Mouse (Mus musculus) spleen, postnatal 10 days (tissue): Measurements from ENCODE around the gene Lingo1.

Source experiments
- DNase-seq, 2 experiments: peaks; one replicate each; pipeline ENCODE4 v3.0.0; 2021 to 2022; ENCODE audit warnings: low spot score in 2 of 2

Gene Lingo1

DNA sequence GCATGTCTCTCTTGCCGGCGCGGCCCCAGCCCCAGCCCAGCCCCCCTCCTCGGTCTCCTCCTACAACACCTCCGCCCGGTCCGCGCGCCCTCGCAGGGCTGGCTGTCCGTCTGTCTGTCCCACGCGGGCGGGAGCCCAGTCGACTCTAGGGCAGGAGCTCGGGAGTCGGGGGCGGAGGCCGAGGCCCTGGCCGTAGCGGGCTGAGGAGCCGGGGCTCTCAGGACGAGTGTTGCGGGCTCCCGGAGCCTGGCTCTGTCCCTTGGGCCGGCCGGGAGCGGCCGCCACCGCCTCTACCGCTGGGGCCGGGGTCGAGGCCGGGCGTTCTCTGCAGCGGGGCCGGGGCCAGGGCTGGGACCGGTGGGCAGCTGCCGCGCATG lies 161.2 kb downstream of the Lingo1 start:
- DNase-seq: no peak

DNA sequence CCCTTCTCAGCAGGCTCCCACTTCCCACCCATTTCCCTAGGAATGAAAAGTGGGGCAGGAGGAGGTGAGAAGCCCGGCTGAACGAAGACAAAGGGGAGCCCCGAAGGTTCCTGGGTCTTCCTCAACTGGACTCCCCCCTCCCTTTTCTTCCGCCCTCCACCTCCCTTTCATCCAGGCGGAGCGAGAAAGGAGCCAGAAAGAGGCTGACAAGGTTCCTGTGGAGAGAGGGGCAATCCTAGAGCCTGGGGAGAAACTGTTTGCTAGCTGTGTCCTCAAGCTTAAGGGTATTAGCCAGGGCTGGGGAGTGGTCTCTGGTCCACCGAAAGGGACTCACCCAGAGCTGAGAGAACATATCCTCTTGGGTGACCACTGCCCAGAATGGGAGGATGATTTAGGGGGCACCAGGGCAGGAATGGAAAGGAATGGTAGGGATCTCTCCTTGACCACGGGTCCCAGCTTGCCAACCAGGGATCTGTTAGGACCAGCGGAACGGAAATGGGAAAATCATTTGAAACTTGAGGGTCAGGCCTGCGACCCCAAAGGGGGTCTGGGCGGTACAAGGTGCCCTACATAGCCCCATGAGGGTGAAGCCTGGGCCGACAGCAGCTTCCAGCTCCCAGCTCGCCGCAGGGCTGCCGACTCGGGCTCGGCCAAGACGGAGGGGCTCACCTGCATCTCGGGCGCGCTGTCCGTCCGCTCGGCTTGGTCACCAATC lies 161.7 kb downstream of the Lingo1 start:
- no peak for DNase-seq

DNA sequence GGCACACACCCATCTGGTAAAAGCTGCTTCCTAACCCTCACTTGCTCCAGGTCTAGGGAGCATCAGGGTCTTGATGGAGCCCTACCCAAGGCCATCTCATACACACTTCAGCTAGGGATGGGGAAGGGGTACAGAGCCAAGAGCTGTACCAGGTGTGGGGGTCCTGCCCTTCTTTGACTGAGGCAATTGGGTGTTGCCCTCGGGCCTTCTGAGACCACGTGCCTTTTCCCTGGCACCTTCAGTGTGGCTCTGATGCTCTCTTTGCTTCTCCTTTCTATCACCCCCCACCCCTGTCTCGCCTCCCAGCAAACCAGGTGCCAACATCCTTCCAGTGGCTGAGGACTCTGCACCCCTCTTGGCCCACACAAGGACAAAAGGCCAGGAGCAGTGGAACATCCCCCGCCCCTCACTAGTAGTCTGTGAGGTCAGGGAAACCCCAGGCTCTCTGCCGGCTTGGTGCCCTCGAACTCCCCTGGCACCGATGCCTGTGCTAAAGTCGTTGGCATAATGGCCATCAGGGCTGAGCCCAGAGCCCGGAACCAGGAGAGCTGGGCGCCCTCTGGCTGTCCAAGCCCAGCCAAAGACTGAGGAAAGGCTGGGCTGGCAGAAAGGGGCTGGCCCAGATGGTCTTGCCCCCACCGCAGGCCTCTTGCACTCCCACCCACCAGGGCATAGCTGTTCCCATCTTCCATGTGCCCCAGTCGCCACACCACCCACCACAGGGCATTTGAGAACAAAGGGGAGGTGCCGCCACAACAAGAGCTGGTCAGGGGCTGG lies 162.6 kb downstream of the Lingo1 start:
- no peak for DNase-seq

DNA sequence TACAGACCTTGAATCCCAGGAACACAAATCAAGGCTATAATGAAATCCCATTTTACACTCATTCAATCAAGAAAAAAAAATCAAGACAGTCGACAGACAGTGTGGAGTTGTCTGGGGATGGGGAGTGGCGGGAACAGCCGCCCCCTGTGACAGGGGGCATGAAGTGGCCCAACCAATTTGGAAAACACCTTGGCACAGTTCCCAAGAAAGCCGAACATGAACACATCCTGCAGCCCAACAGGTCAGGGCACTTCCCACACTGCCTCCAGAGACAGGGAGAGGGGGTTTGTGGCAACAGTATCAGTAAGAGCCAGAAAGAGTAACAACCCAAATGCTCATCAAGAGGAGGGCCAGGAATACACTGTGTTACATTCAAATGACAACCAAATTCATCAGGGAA lies 165.3 kb downstream of the Lingo1 start:
- no peak for DNase-seq

- DNase-seq: no peak
Measured at GRCm38 (mm10) chr9:56629674-56630397, 166.4 kb downstream of the Lingo1 start.

DNA sequence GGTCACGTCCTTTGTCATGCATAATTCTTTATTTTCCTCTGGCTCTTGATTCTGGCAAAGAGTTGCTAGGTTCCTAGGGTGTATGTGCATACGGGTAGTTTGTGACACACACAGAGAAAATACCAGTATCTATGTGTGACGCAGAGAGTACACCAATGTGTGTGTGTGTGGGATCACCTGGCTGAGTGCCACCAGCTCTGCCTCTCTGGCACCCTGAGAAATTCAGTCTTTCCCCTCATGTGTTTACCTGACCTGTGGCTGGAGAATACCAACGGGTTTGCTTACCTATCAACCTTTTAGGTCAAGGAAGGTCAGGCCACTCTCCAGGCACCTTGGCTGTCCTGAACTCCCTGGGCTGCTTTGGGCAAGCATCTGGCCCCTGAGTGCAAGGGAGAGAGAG lies 169.0 kb downstream of the Lingo1 start:
- DNase-seq: no peak

DNA sequence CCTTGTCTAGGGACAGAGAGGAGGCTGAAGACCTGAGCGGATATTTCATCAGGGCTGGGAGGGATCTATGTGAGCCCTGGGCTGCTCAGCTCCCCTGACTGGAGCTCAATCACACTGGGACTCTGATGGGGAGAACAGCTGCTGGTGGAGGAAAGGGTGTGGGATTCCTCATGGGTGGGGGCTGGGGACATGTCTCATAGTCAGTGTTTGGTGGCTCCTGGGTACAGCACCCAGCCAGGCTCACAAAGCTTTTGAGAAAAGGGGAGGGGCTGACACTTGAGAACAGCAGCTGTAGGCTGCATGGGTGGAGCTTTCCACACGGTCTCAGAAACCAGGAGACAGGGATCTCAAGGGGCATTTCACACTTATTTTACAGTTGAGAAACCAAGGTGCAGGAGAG lies 171.3 kb downstream of the Lingo1 start:
- DNase-seq: no peak

- no peak for DNase-seq
Measured at GRCm38 (mm10) chr9:56623361-56623760, 172.9 kb downstream of the Lingo1 start.

- DNase-seq: no peak
Measured at GRCm38 (mm10) chr9:56622761-56623160, 173.5 kb downstream of the Lingo1 start.

DNA sequence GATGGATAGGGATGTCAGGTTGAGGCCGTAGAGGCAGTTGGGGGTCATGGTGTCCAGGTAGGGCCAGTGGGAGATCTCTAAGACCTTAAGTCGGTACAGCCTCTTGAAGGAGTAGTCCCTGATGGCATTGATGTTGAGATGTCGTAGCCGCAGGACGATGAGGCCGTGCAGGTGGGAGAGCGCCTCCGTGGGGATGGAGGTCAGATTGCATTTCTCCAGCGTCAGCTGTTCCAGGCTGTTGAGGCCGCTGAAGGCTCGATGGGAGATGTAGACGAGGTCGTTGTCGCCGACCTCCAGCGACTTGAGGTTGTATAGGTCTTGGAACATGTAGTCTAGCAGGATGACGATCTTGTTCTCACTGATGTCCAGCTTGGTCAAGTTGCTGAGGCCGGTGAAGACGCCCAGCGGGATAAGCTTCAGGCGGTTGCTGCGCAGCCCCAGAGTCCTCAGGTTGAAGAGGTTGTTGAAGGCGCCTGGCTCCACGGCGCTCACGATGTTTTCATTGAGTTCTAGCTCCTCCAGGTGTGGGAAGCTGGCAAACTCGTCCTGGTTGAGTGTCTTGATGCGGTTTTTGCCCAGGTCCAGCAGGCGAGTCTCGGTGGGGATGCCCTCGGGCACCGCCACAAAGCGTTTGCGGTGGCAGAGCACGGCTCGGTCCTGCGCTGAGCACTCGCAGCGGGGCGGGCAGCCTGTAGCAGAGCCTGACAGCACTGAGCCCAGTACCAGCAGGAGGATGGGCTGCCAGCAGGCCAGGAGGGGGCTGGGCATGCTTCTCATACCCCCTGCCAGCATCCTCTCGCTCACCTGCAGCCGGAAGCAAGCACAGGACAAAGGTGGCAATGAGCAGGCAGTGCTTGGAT lies 175.5 kb downstream of the Lingo1 start:
- DNase-seq: no peak

GRCm38 (mm10) chr9:56619715-56620114 lies 176.6 kb downstream of the Lingo1 start:
- DNase-seq: no peak

DNA sequence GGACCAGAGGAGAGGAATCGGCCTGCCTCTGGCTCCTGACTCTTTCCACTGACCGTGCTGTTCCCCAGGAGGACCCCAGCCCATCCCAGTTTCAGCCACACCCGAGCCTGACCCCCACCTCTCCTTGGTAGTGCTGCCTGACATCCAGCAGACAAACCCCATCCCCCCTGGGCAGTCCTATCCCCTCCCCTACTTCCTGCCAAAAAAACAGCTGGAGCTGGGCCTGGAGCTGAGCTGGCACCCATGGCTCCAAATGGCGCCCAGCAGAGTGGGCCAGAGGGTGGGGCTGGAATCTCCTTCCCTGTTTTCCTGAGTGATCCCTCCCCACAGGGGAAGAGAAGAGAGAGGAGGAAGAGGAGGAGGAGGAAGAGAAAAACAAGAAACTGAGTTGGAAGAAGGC lies 177.6 kb downstream of the Lingo1 start:
- DNase-seq: no peak

DNA sequence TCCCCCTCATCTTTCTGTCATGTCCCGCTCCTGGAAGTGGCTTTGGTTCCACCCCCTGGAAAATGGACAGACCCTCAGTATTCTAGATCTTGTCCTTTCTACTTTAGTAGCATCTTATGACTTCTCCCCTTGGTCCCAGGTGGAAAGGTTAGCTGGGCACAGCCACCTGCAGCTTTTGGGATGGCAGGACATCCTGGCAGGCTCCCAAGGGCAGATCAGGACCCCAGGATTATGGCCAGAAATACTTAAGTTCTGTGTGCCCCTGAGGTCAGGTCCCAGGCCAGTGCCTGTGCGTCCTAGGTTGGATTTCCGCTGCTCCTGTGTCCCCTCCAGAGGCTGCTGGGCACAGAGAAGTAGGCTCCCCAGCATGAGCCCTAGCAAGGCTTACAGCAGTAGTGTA lies 180.2 kb downstream of the Lingo1 start:
- DNase-seq: no peak

GRCm38 (mm10) chr9:56612798-56613183 lies 183.5 kb downstream of the Lingo1 start:
- DNase-seq: no peak

DNA sequence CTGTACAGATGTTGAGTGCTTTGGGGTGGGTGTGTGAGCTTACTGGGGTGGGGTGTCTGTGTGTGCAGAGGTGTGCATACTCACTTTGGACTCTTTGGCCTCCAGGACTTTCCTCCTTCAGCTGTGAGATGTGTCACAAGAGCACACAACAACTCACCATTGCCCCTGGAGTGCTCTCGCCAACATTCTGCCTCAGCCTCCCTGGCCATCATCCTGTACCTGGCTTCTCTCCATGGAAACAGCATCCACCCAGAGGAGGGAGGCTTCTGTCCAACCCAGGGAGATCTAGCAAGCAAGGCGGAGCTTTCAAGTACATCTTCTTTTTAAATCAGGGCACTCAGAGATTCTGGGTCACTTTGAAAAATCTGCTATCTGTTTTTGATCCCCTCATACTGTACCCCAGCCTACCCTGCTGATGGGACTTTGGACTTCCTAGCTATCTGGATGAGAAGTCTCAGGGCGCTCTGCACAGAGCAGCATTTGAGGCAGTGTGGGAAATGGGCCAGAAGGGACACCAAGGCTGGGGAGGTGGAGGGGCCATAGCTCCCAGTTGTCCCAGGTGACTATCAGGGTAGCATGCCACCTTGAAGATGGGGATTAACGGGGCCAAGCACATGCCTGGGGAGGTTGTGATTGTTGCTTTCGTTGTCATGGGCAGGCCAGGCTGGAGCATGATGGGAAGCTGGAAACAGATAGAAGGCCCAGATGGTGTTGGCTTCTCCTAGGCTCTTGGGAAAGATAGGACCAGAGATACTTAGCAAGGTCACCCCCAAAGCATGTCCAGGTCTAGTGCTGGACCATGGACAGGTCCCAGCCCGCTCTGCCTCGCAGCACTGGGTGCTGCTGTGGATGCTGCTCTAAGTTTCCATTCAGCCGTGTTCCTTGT lies 184.1 kb downstream of the Lingo1 start:
- no peak for DNase-seq

DNA sequence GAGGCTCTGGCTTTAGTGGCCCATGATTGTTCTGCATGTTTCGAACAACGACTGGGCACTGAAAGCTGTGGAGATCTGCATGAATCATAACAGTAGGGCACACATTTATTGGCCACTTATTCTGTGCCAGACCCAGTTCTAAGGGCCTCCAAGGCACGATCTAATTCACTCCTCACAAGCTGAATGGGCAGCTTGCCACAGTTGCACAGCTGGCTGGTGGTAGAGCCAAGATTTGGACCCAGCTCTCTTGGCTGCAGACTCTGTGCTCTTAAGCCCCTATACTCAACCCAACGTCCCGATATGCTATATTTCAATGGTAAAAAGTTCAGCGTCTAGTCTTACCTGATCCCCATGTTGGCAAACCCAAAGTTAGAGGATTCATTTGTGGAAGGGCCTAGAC lies 185.3 kb downstream of the Lingo1 start:
- DNase-seq: no peak

- no peak for DNase-seq
Measured at GRCm38 (mm10) chr9:56610466-56610865, 185.8 kb downstream of the Lingo1 start.

DNA sequence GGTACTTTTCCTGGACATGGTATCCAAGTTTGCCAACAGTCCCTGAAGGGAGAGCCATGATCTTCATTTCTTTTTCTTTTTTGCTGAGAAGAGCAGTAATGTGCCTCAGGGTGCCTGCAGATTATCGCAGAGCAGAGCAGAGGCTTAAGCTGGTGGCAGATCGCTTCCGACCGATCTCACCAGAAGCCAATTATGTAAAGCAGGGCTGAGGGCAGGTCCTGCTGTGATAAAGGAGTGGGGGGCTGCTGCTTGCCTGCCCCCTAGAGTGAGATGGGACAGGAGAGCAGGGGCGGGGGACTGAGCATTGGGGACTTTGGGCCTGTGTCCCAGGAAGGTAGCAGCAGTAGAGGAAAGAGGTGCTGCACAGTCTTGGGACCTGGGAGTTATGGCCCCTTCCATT lies 186.8 kb downstream of the Lingo1 start:
- DNase-seq: no peak

DNA sequence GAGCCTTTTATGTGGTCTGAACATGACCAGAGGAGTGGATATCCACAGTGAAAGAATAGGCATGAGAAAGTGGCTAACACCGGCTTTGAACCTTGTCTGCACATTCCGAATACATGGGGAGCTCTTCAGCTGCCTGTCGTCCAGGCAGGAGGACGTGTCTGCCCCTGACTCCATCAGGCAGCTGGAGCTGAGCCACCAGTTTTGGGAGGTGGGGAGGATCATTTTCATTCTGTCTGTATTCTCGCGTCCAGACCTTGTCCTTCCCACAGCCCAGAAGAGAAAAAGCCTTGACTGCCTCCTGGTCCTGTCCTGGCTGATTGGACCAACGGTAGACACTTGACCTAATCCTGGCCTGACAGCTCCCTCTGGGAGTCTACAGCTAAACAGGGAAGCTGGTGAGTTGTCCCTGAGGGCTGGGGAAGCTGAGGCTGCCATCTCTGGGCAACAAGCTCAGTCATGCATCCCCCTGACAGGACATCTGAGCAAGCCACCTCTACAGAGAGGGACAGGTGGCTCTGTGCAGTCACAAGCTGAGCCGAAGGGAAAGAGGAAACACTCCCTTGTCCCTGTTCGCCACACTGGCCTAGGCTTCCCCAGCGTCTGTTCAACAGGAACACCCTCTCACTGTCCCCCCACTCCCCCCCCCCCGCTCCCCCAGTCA lies 187.4 kb downstream of the Lingo1 start:
- no peak for DNase-seq

DNA sequence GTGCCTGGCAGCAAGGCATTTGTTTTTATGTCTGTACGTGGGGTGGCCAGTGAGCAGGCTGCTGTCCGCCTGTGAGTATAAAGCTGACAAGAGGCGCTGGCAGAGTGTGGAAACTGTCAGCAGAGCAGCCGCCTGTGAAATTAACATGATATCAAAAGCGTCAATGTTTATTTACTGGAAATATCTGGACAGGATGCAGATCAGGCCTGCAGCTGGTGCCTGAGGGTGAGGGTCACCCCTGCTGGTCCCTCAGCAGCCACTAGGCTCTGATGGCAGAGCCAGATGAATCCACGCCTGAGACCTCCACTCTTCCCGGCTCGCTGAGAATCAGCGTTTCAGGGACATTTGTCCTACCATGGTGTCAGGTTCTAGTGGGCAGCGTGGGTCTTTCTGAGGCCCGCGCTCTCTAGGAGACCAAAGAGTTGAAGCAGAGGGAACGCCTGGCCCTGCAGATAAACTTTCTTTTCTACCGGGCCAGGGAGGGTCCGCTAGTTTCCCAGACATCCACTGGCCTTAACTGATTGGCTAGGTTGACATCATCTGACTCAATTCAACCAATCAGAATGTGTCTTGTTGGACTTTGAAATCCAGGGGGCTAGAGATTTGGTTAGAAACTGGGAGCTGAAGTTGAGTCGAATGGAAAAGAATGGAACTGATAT lies 190.1 kb downstream of the Lingo1 start:
- DNase-seq: no peak
